Mouse (Mus musculus): ENCODE results near the gene Uroc1. TPM values are rescaled to one million over a fixed set of nuclear protein-coding genes. Genes with fewer than 3 reads are reported as not detected.

The Uroc1 gene
- polyA plus RNA-seq, 1 experiment from 2014 or later: not detected

DNA sequence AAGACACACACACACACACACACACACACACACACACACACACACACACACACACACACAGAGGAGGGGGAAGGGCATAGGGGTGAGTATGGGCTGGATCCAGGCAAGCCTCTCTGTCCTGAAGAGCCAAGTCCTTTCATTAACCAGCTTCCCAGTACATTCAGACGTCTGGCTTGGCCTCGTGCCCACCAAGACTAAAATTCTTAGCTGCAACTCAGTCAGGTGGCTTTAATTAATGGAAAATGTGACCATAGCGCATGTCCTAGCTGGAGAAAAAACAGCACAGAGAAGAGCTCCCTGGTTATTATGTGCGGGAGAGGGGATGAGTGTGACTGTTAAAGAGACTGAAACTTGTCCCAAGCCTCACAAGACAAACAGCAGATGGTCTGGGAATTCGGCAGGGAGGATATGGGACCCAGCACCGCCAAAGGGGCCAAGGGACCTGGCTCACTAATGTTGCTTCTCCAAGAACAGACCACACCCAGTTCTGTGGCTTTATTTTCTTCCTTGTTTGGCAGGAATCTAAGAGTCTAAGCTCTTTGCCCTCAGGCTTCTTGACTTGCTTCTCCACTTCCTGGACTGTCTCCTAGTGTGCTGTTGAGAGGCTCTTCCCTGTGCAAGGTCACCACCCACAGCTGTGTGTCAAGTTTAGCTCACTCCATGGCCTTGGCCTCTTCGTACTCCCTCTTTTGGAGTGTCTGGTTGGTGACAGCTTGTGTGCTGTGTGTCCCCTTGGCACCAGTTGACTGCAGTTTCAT, 27.1 kb downstream of the Uroc1 start:
- H3K4me1 ChIP-seq: peaks cover 17% of the 10 kb centered on the region; the same call in 1 of the 2 replicates
- H3K9ac ChIP-seq: no peak overlapping the region
- no peak overlapping the region; the same call in 1 of the 2 replicates for H3K27ac ChIP-seq
- no peak overlapping the region for H3K4me3 ChIP-seq
- no peaks in the 10 kb centered on the region for H3K9me3 ChIP-seq
- 40% methylated on average over 7 of the region's 7 CpGs for WGBS
- H3K36me3 ChIP-seq: no peaks in the 10 kb centered on the region
- peak; percentile 59; the same call in 1 of the 2 replicates for ATAC-seq (ENCODE audit: borderline replicate concordance, extremely low read depth, low FRiP score, low TSS enrichment)
- H3K27me3 ChIP-seq: no peaks in the 10 kb centered on the region
- no peak overlapping the region for H3K4me2 ChIP-seq

- Histone ChIP-seq H3K9ac (no peak overlapping the region), H3K9me3 (no peaks in the 10 kb centered on the region), H3K27ac (no peak overlapping the region), H3K27me3 (no peaks in the 10 kb centered on the region), H3K4me3 (no peak overlapping the region), H3K36me3 (no peaks in the 10 kb centered on the region), H3K4me2 (no peak overlapping the region), H3K4me1 (peaks cover 17% of the 10 kb centered on the region; the same call in 1 of the 2 replicates)
- WGBS: 76% methylated on average over 6 of the region's 6 CpGs
- no peak for ATAC-seq (ENCODE audit: borderline replicate concordance, extremely low read depth, low FRiP score, low TSS enrichment)
Measured at GRCm38 (mm10) chr6:90360922-90361614, 28.0 kb downstream of the Uroc1 start.

DNA sequence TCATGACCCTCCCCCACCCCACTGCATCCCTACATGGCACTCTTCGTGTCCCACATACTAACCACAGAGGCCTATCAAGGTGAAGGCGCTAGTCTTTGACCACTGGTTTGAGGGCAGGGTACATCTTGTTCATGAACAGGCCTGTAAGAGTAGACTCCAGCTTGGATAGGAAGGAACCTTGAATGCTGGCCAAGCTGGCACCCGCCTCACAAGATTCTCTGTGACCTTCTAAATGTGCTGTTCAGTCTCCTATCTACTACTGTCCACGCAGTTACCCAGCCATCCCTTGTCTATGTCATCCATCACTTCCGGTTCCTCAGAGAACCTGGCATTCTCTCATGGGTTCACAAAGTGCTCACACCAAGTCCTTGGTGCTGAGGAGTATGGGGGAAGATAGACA, 30.2 kb downstream of the Uroc1 start:
- 74% methylated on average over 5 of the region's 5 CpGs for WGBS
- no peaks in the 10 kb centered on the region for H3K36me3 ChIP-seq
- H3K9ac ChIP-seq: no peak overlapping the region
- no peak overlapping the region for H3K4me3 ChIP-seq
- H3K9me3 ChIP-seq: no peaks in the 10 kb centered on the region
- H3K4me1 ChIP-seq: peaks cover 17% of the 10 kb centered on the region; the same call in 1 of the 2 replicates
- H3K27ac ChIP-seq: no peak overlapping the region
- no peaks in the 10 kb centered on the region for H3K27me3 ChIP-seq
- ATAC-seq (ENCODE audit: borderline replicate concordance, extremely low read depth, low FRiP score, low TSS enrichment): no peak
- no peak overlapping the region for H3K4me2 ChIP-seq

DNA sequence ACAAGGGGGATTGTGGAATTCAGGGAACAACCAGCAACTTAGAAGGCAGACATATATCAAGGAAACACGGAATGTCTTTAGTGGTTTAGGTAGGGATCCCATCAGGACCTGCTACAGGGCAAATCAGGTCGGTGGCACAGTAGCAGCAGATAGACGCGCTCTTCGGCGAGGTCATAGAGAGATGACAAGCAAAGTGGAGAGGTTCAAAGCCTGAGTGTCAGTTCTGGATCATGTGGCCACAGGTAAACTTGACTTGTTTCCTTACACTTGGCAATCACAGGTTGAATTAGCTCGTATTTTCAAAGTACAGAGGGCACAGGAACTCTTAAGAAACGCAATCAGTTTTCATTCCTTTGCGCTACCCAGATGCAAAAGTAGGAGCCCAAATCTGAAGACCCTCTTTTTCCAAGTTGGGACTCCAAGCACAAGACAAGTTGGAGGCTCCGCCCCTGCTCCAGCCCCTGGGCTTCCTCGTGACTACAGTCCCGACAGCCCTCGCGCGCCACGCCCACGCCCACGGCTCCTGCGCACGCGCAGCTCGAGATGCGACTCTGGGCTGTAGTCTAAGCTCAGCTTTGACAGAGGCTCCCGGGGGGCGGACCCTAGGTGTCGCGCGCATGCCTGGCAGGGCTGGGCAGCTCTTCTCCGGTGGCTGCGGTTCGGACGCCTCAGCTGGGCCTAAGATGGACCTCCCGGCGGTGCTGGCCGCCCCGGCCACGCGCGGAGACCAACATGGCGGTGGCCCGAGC, 36.1 kb downstream of the Uroc1 start, which contains the start of gene Zxdc:
Gene Zxdc, plus strand, starts transcription at position 517 of the 749 bp plus-strand sequence.
- H3K27ac ChIP-seq: peak within 1 kb of the TSS; percentile 86
- 5% methylated on average over 41 of the region's 41 CpGs for WGBS
- H3K9ac ChIP-seq: peak within 1 kb of the TSS; percentile 79
- peaks cover 21% of the 10 kb centered on the region for H3K4me1 ChIP-seq
- no peaks in the 10 kb centered on the region for H3K9me3 ChIP-seq
- H3K27me3 ChIP-seq: no peaks in the 10 kb centered on the region
- peak within 1 kb of the TSS; percentile 81 for H3K4me2 ChIP-seq
- peaks cover 12% of the 10 kb centered on the region for H3K36me3 ChIP-seq
- peak; percentile 98 for ATAC-seq (ENCODE audit: borderline replicate concordance, extremely low read depth, low FRiP score, low TSS enrichment)
- H3K4me3 ChIP-seq: peak within 1 kb of the TSS; percentile 86

GRCm38 (mm10) chr6:90369725-90370553, 36.9 kb downstream of the Uroc1 start:
- peak overlapping the region; percentile 79 for H3K9ac ChIP-seq
- H3K4me2 ChIP-seq: peak overlapping the region; percentile 81
- peaks cover 21% of the 10 kb centered on the region for H3K4me1 ChIP-seq
- under 1% methylated on average over 93 of the region's 98 CpGs for WGBS
- peak overlapping the region; percentile 86 for H3K27ac ChIP-seq
- peak overlapping the region; percentile 86 for H3K4me3 ChIP-seq
- H3K36me3 ChIP-seq: peaks cover 20% of the 10 kb centered on the region
- H3K27me3 ChIP-seq: no peaks in the 10 kb centered on the region
- no peaks in the 10 kb centered on the region for H3K9me3 ChIP-seq
- peak; percentile 73 for ATAC-seq (ENCODE audit: borderline replicate concordance, extremely low read depth, low FRiP score, low TSS enrichment)

DNA sequence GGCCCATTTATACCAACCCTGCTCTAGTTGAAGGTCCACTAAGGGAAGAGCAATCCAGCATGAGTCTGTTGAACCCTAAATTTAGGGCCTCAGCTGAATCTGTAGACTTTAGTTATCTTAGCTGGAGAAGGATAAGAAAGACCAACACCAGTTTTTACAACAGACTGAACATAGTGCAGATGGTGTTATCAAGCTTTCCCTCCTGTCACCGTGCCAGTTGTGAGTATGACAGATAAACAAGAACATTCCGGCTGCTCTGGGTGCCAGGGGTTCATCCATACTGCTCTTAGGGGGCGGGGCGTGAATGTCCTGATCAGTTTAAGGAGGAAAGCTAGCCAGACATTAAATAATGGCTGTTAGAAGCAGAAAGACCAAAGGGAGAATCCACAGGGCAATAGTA, 41.6 kb downstream of the Uroc1 start:
- H3K4me2 ChIP-seq: no peak overlapping the region
- H3K27ac ChIP-seq: no peak overlapping the region
- 65% methylated on average over 4 of the region's 4 CpGs for WGBS
- H3K4me1 ChIP-seq: peaks cover 21% of the 10 kb centered on the region
- H3K4me3 ChIP-seq: no peak overlapping the region
- peaks cover 58% of the 10 kb centered on the region for H3K36me3 ChIP-seq
- ATAC-seq (ENCODE audit: borderline replicate concordance, extremely low read depth, low FRiP score, low TSS enrichment): no peak
- no peak overlapping the region for H3K9ac ChIP-seq
- no peaks in the 10 kb centered on the region for H3K27me3 ChIP-seq
- no peaks in the 10 kb centered on the region for H3K9me3 ChIP-seq

GRCm38 (mm10) chr6:90377708-90378107, 44.6 kb downstream of the Uroc1 start:
- WGBS: 92% methylated on average over 2 of the region's 2 CpGs
- Histone ChIP-seq H3K4me1 (no peaks in the 10 kb centered on the region), H3K9me3 (no peaks in the 10 kb centered on the region), H3K36me3 (peaks cover 88% of the 10 kb centered on the region), H3K4me2 (no peak overlapping the region), H3K27me3 (no peaks in the 10 kb centered on the region), H3K27ac (no peak overlapping the region), H3K9ac (no peak overlapping the region), H3K4me3 (no peak overlapping the region)
- ATAC-seq (ENCODE audit: borderline replicate concordance, extremely low read depth, low FRiP score, low TSS enrichment): no peak

DNA sequence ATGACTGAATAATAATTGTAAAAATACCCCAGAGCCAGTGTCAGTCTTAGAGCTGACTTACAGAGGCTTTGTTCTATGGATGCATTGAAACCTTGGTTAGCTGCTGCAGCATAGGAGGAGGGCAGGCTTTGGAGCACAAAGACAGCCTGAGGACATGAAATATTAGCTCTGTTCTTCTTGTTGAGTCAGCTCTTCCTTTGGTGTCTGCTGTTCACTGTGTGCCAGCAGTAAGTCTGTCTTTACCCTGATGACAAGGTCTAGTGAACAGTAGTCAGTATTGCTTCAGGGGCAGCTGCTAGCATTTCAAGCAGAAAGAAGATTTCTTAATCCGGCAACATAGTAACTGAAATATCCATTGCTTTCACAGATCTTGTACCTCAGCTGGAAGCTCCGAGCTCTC, 48.4 kb downstream of the Uroc1 start:
- WGBS: 96% methylated on average over 2 of the region's 2 CpGs
- no peak overlapping the region for H3K4me3 ChIP-seq
- no peak for ATAC-seq (ENCODE audit: borderline replicate concordance, extremely low read depth, low FRiP score, low TSS enrichment)

GRCm38 (mm10) chr6:90390629-90391028, 57.5 kb downstream of the Uroc1 start:
- Histone ChIP-seq H3K9ac (no peak overlapping the region), H3K4me2 (no peak overlapping the region), H3K27me3 (no peaks in the 10 kb centered on the region), H3K4me3 (no peak overlapping the region), H3K36me3 (peaks cover 15% of the 10 kb centered on the region; the same call in 1 of the 2 replicates), H3K27ac (no peak overlapping the region), H3K9me3 (no peaks in the 10 kb centered on the region), H3K4me1 (no peaks in the 10 kb centered on the region)
- no peak for ATAC-seq (ENCODE audit: borderline replicate concordance, extremely low read depth, low FRiP score, low TSS enrichment)
- 82% methylated on average over 4 of the region's 4 CpGs for WGBS

More for the DNA sequence above, 48.4 kb downstream of the Uroc1 start:
- Histone ChIP-seq H3K27me3 (no peaks in the 10 kb centered on the region), H3K4me1 (no peaks in the 10 kb centered on the region), H3K9me3 (no peaks in the 10 kb centered on the region), H3K27ac (no peak overlapping the region), H3K4me2 (no peak overlapping the region), H3K9ac (no peak overlapping the region), H3K36me3 (peaks cover 78% of the 10 kb centered on the region)

GRCm38 (mm10) chr6:90393948-90394347, 60.9 kb downstream of the Uroc1 start:
- Histone ChIP-seq H3K4me2 (no peak overlapping the region), H3K27me3 (no peaks in the 10 kb centered on the region), H3K27ac (no peak overlapping the region), H3K4me3 (no peak overlapping the region), H3K4me1 (no peaks in the 10 kb centered on the region), H3K9me3 (no peaks in the 10 kb centered on the region), H3K36me3 (0 out of 2 replicates have a peak, but pooled peaks cover 6% of the 10 kb centered on the region), H3K9ac (no peak overlapping the region)
- 58% methylated on average over 3 of the region's 3 CpGs for WGBS
- no peak for ATAC-seq (ENCODE audit: borderline replicate concordance, extremely low read depth, low FRiP score, low TSS enrichment)

DNA sequence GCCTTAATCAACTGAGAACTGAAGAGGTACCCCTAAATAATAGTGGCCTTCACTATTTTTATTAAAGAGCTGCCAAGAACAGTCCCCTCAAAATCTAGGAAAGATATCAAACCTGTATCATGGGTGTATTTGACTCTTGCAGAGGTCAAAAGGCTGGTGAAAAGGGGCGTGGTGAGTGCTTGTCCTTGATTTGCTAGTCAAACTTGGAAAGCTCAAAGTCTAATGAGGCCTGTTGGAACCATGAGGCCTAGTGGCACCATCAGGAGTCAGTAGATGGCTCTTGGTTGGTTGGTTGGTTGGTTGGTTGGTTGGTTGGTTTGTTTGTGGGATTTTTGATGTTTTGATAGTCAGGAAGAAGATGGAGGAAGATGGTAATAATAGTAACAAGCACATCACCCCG, 62.7 kb downstream of the Uroc1 start:
- Histone ChIP-seq H3K9me3 (no peaks in the 10 kb centered on the region), H3K4me3 (no peak overlapping the region), H3K27ac (no peak overlapping the region), H3K4me2 (no peak overlapping the region), H3K4me1 (no peaks in the 10 kb centered on the region), H3K27me3 (no peaks in the 10 kb centered on the region), H3K36me3 (peaks cover 6% of the 10 kb centered on the region; the same call in 1 of the 2 replicates), H3K9ac (no peak overlapping the region)
- ATAC-seq (ENCODE audit: borderline replicate concordance, extremely low read depth, low FRiP score, low TSS enrichment): no peak
- WGBS: 83% methylated on average over 2 of the region's 2 CpGs
